Mouse (Mus musculus): ENCODE data around the gene Spink2. TPM values are rescaled to one million over a fixed set of nuclear protein-coding genes. Genes with fewer than 3 reads are reported as not detected.
"Not testable (repeated sequence)": the region's sequence is repeated elsewhere in the genome, so short reads cannot be mapped to it uniquely, and the experiment has no call there.

Spink2 gene
- polyA plus RNA-seq, 1 experiment from 2014 or later, result 0.29 TPM

GRCm38 (mm10) chr5:77188738-77189137, 22.5 kb downstream of the Spink2 start:
- ATAC-seq (replicated peaks; ENCODE audit: low FRiP score) (no peak), DNase-seq (ENCODE audit: low spot score) (no peak)
- Histone ChIP-seq H3K9ac (ENCODE audit: low read depth, low read length) (no peak overlapping the region), H3K36me3 (ENCODE audit: control insufficient read depth, insufficient read depth, low read length) (no peaks in the 10 kb centered on the region), H3K4me3 (ENCODE audit: low read depth, low read length) (no peak overlapping the region), H3K4me2 (no peak overlapping the region), H3K27ac (ENCODE audit: low read depth, low read length) (no peak overlapping the region), H3K4me1 (replicated peaks; ENCODE audit: control insufficient read depth, insufficient read depth, low read length) (no peaks in the 10 kb centered on the region), H3K9me3 (ENCODE audit: control insufficient read depth, low read length) (no peaks in the 10 kb centered on the region), H3K27me3 (replicated peaks; ENCODE audit: control insufficient read depth, insufficient read depth, low read length) (no peaks in the 10 kb centered on the region)
- WGBS, result 58% methylated on average over 3 of the region's 3 CpGs

- Histone ChIP-seq H3K4me1 (replicated peaks; ENCODE audit: control insufficient read depth, insufficient read depth, low read length) (no peaks in the 10 kb centered on the region), H3K4me2 (no peak overlapping the region), H3K27ac (ENCODE audit: low read depth, low read length) (no peak overlapping the region), H3K4me3 (ENCODE audit: low read depth, low read length) (no peak overlapping the region), H3K36me3 (ENCODE audit: control insufficient read depth, insufficient read depth, low read length) (no peaks in the 10 kb centered on the region), H3K9me3 (ENCODE audit: control insufficient read depth, low read length) (no peaks in the 10 kb centered on the region), H3K9ac (ENCODE audit: low read depth, low read length) (no peak overlapping the region), H3K27me3 (replicated peaks; ENCODE audit: control insufficient read depth, insufficient read depth, low read length) (no peaks in the 10 kb centered on the region; the same call in 1 of the 2 replicates)
- 91% methylated on average over 3 of the region's 3 CpGs for WGBS
- ATAC-seq (replicated peaks; ENCODE audit: low FRiP score) (no peak), DNase-seq (ENCODE audit: low spot score) (no peak)
These were observed 25.9 kb downstream of the Spink2 start for GRCm38 (mm10) chr5:77185351-77185750.

DNA sequence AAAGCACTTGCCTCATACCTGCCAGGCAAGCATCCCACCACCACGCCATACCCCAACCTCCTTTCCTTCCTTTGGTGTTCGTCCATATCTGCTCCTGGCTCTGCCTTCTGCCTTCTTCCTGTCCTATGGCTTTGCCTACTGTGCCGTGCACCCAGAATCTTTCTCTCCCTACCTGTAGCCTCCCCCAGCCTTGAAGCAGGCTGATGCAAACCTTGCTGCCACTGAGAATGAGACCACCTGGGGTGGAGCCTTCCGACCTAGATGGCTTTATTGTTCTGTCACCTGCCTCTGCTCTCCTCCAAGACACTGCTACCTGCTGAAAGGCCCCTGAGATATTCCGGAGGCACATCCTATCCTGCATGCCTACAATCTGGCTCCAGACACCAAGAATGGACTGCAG, 27.4 kb downstream of the Spink2 start:
- WGBS, result 70% methylated on average over 5 of the region's 5 CpGs
- not testable (repeated sequence) for H3K4me2 ChIP-seq; H3K36me3 ChIP-seq (ENCODE audit: control insufficient read depth, insufficient read depth, low read length); H3K4me1 ChIP-seq (replicated peaks; ENCODE audit: control insufficient read depth, insufficient read depth, low read length); H3K9ac ChIP-seq (ENCODE audit: low read depth, low read length); H3K4me3 ChIP-seq (ENCODE audit: low read depth, low read length); H3K27ac ChIP-seq (ENCODE audit: low read depth, low read length); DNase-seq (ENCODE audit: low spot score); ATAC-seq (replicated peaks; ENCODE audit: low FRiP score); H3K27me3 ChIP-seq (replicated peaks; ENCODE audit: control insufficient read depth, insufficient read depth, low read length); H3K9me3 ChIP-seq (ENCODE audit: control insufficient read depth, low read length)

DNA sequence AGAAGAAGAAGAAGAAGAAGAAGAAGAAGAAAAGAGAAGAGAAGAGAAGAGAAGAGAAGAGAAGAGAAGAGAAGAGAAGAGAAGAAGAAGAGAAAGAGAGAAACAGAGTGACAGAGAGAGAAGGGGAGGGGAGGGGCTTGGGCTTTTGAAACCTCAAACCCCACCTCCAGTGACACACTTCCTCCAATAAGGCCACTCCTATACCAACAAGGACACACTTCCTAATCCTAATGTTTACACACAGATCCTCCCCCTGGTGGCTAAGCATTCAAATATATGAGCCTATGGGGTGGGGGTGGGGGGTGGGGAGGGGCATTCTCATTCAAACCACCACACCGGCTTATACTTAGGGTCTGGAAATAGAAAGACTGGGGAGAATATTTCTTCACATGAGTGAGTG, 27.9 kb downstream of the Spink2 start:
- no peak overlapping the region for H3K4me3 ChIP-seq (ENCODE audit: low read depth, low read length)
- no peak overlapping the region for H3K4me2 ChIP-seq
- 46% methylated on average over 1 of the region's 1 CpGs for WGBS
- no peak for DNase-seq (ENCODE audit: low spot score)
- H3K27me3 ChIP-seq (replicated peaks; ENCODE audit: control insufficient read depth, insufficient read depth, low read length), result no peaks in the 10 kb centered on the region; the same call in 1 of the 2 replicates
- no peaks in the 10 kb centered on the region for H3K36me3 ChIP-seq (ENCODE audit: control insufficient read depth, insufficient read depth, low read length)
- H3K9ac ChIP-seq (ENCODE audit: low read depth, low read length), result no peak overlapping the region
- ATAC-seq (replicated peaks; ENCODE audit: low FRiP score), result no peak
- H3K4me1 ChIP-seq (replicated peaks; ENCODE audit: control insufficient read depth, insufficient read depth, low read length), result no peaks in the 10 kb centered on the region
- no peaks in the 10 kb centered on the region for H3K9me3 ChIP-seq (ENCODE audit: control insufficient read depth, low read length)
- H3K27ac ChIP-seq (ENCODE audit: low read depth, low read length), result no peak overlapping the region

DNA sequence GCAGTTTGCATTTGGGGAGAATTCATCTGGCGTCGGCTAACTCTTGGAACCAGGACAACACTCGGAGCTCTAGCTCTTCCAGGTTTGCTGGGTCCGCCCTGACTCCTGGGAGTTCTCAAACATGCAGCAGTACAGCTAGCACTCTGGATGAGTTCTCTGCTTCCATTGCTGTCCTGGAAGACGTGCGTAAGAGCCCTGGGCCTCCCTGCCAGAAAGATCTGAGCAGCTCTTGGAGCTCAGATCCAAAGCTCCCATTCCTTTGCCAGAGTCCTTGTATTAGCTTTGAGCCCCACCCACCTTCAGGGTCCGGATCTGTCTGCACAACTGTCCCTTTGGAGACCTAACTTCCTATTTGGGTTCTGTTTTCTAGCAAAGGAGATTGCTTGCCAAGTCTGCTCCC, 29.8 kb downstream of the Spink2 start:
- DNase-seq (ENCODE audit: low spot score) (no peak), ATAC-seq (replicated peaks; ENCODE audit: low FRiP score) (no peak)
- no peaks in the 10 kb centered on the region; the same call in 1 of the 2 replicates for H3K27me3 ChIP-seq (replicated peaks; ENCODE audit: control insufficient read depth, insufficient read depth, low read length)
- no peak overlapping the region for H3K9ac ChIP-seq (ENCODE audit: low read depth, low read length)
- H3K4me2 ChIP-seq, result no peak overlapping the region
- no peaks in the 10 kb centered on the region for H3K36me3 ChIP-seq (ENCODE audit: control insufficient read depth, insufficient read depth, low read length)
- 75% methylated on average over 7 of the region's 7 CpGs for WGBS
- no peak overlapping the region for H3K4me3 ChIP-seq (ENCODE audit: low read depth, low read length)
- H3K4me1 ChIP-seq (replicated peaks; ENCODE audit: control insufficient read depth, insufficient read depth, low read length), result no peaks in the 10 kb centered on the region
- H3K9me3 ChIP-seq (ENCODE audit: control insufficient read depth, low read length), result no peaks in the 10 kb centered on the region
- H3K27ac ChIP-seq (ENCODE audit: low read depth, low read length), result no peak overlapping the region

- Histone ChIP-seq H3K9me3 (ENCODE audit: control insufficient read depth, low read length) (no peaks in the 10 kb centered on the region), H3K4me3 (ENCODE audit: low read depth, low read length) (no peak overlapping the region), H3K4me2 (no peak overlapping the region), H3K27me3 (replicated peaks; ENCODE audit: control insufficient read depth, insufficient read depth, low read length) (no peaks in the 10 kb centered on the region; the same call in 1 of the 2 replicates), H3K9ac (ENCODE audit: low read depth, low read length) (no peak overlapping the region), H3K36me3 (ENCODE audit: control insufficient read depth, insufficient read depth, low read length) (no peaks in the 10 kb centered on the region), H3K4me1 (replicated peaks; ENCODE audit: control insufficient read depth, insufficient read depth, low read length) (no peaks in the 10 kb centered on the region), H3K27ac (ENCODE audit: low read depth, low read length) (no peak overlapping the region)
- DNase-seq (ENCODE audit: low spot score) (no peak), ATAC-seq (replicated peaks; ENCODE audit: low FRiP score) (no peak)
- 90% methylated on average over 1 of the region's 1 CpGs for WGBS
These were observed 32.3 kb downstream of the Spink2 start for GRCm38 (mm10) chr5:77178976-77179375.

GRCm38 (mm10) chr5:77178008-77178407, 33.3 kb downstream of the Spink2 start:
- Histone ChIP-seq H3K9ac (ENCODE audit: low read depth, low read length) (no peak overlapping the region), H3K9me3 (ENCODE audit: control insufficient read depth, low read length) (no peaks in the 10 kb centered on the region), H3K4me1 (replicated peaks; ENCODE audit: control insufficient read depth, insufficient read depth, low read length) (no peaks in the 10 kb centered on the region), H3K27ac (ENCODE audit: low read depth, low read length) (no peak overlapping the region), H3K4me3 (ENCODE audit: low read depth, low read length) (no peak overlapping the region), H3K4me2 (no peak overlapping the region), H3K36me3 (ENCODE audit: control insufficient read depth, insufficient read depth, low read length) (no peaks in the 10 kb centered on the region), H3K27me3 (replicated peaks; ENCODE audit: control insufficient read depth, insufficient read depth, low read length) (no peaks in the 10 kb centered on the region; the same call in 1 of the 2 replicates)
- ATAC-seq (replicated peaks; ENCODE audit: low FRiP score) (no peak), DNase-seq (ENCODE audit: low spot score) (no peak)
- WGBS, result 42% methylated on average over 9 of the region's 9 CpGs

DNA sequence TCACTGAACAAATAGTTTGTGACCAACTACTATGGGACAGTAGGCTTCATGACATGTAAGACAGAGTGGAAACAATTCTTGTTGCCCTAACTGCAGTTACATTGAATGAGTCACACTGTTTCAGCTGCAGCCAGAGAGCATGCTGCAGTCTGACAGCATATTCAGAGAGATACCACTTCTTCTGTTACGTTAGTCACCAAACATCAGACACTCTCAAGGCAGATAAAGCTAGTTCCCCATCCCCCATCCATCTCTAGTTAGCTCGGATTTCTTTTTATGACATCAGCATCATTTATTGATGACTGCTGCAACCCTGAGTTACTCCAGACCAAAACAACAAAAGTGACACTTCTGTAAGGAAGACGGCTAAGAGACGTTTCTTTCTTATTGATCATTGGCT, 36.5 kb downstream of the Spink2 start:
- no peak for DNase-seq (ENCODE audit: low spot score)
- Histone ChIP-seq H3K27me3 (replicated peaks; ENCODE audit: control insufficient read depth, insufficient read depth, low read length) (no peaks in the 10 kb centered on the region), H3K36me3 (ENCODE audit: control insufficient read depth, insufficient read depth, low read length) (no peaks in the 10 kb centered on the region), H3K4me3 (ENCODE audit: low read depth, low read length) (no peak overlapping the region), H3K9me3 (ENCODE audit: control insufficient read depth, low read length) (no peaks in the 10 kb centered on the region), H3K27ac (ENCODE audit: low read depth, low read length) (no peak overlapping the region), H3K9ac (ENCODE audit: low read depth, low read length) (no peak overlapping the region), H3K4me1 (replicated peaks; ENCODE audit: control insufficient read depth, insufficient read depth, low read length) (no peaks in the 10 kb centered on the region), H3K4me2 (no peak overlapping the region)
- WGBS, result 52% methylated on average over 4 of the region's 4 CpGs
- ATAC-seq (replicated peaks; ENCODE audit: low FRiP score), result no peak

DNA sequence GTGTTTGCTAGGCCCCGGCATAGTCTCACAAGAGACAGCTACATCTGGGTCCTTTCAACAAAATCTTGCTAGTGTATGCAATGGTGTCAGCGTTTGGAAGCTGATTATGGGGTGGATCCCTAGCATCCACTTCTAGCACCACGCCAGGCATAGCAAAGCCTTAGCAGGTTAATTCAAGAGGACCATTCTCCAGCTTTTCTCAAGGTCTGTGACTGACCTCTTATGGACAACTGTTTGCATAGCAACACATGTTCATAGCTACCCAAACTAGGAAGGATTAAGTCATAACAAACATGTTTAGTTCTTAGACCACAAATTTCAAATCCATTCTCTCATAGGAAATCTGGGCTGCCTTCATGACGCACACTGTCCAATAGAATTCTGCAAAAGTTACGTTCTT, 40.7 kb downstream of the Spink2 start:
- WGBS, result 55% methylated on average over 4 of the region's 5 CpGs
- no peaks in the 10 kb centered on the region for H3K36me3 ChIP-seq (ENCODE audit: control insufficient read depth, insufficient read depth, low read length)
- no peak for ATAC-seq (replicated peaks; ENCODE audit: low FRiP score)

More for the DNA sequence above, 40.7 kb downstream of the Spink2 start:
- DNase-seq (ENCODE audit: low spot score), result no peak
- no peak overlapping the region for H3K4me3 ChIP-seq (ENCODE audit: low read depth, low read length)
- H3K4me2 ChIP-seq, result no peak overlapping the region
- H3K27ac ChIP-seq (ENCODE audit: low read depth, low read length), result no peak overlapping the region
- no peaks in the 10 kb centered on the region for H3K27me3 ChIP-seq (replicated peaks; ENCODE audit: control insufficient read depth, insufficient read depth, low read length)
- no peaks in the 10 kb centered on the region for H3K9me3 ChIP-seq (ENCODE audit: control insufficient read depth, low read length)
- no peak overlapping the region for H3K9ac ChIP-seq (ENCODE audit: low read depth, low read length)
- H3K4me1 ChIP-seq (replicated peaks; ENCODE audit: control insufficient read depth, insufficient read depth, low read length), result no peaks in the 10 kb centered on the region
